Mouse (Mus musculus) neural tube, embryonic 13.5 days (tissue): ENCODE results near the gene Olfr414. TPM values are rescaled to one million over a fixed set of nuclear protein-coding genes. Genes with fewer than 3 reads are reported as not detected.
A peak's percentile ranks its signal among the peaks of the same experiment; 100 is the strongest.

Experiments used
- ATAC-seq: fragments of 200-750 bp; cut with Nextera tagmentation; 2 replicates; pipeline ENCODE4 v1.8.0; 2017; ENCODE audit warnings: low read depth, mild to moderate bottlenecking, moderate TSS enrichment, moderate library complexity
- H3K27ac ChIP-seq: fragments of 300-500 bp; sonication (generic); replicated peaks from 2 replicates; pipeline ENCODE4 v1.5.1; 2015; ENCODE audit warnings: moderate library complexity, mild to moderate bottlenecking, inconsistent platforms
- H3K27me3 ChIP-seq: fragments of 300-500 bp; sonication (generic); 2 replicates; pipeline ENCODE4 v1.6.1; 2015; ENCODE audit warnings: mild to moderate bottlenecking, inconsistent platforms
- H3K36me3 ChIP-seq: fragments of 300-500 bp; sonication (generic); 2 replicates; pipeline ENCODE4 v1.6.1; 2015; ENCODE audit warnings: mild to moderate bottlenecking, inconsistent platforms
- H3K4me1 ChIP-seq: fragments of 300-500 bp; sonication (generic); replicated peaks from 2 replicates; pipeline ENCODE4 v1.6.1; 2015; ENCODE audit warnings: inconsistent platforms
- H3K4me2 ChIP-seq: fragments of 300-500 bp; sonication (generic); 2 replicates; pipeline ENCODE4 v1.6.1; 2015; ENCODE audit warnings: inconsistent platforms, mild to moderate bottlenecking, moderate library complexity
- H3K4me3 ChIP-seq: fragments of 300-500 bp; sonication (generic); 2 replicates; pipeline ENCODE4 v1.5.1; 2015; ENCODE audit warnings: mild to moderate bottlenecking, inconsistent platforms
- H3K9ac ChIP-seq: fragments of 300-500 bp; sonication (generic); 2 replicates; pipeline ENCODE4 v1.6.1; 2015; ENCODE audit warnings: moderate library complexity, mild to moderate bottlenecking, inconsistent platforms
- H3K9me3 ChIP-seq: fragments of 300-500 bp; sonication (generic); 2 replicates; pipeline ENCODE4 v1.6.1; 2016; ENCODE audit warnings: inconsistent platforms
- WGBS: fragments of 180-500 bp; shearing (Covaris S2); methylation state at CpG from one replicate; pipeline ENCODE4 v1.1.7; 2015; 5-methylcytosine and 5-hydroxymethylcytosine counted together
- polyA plus RNA-seq: library from polyadenylated mRNA; unstranded; fragments of >200 nt; fragmentation: Nextera tagmentation; extraction: Ambion mirVana; gene quantifications from 2 replicates; pipeline ENCODE4 v1.2.1, GENCODE M21; 2015

Gene Olfr414
- not detected in 2 replicates for polyA plus RNA-seq

DNA sequence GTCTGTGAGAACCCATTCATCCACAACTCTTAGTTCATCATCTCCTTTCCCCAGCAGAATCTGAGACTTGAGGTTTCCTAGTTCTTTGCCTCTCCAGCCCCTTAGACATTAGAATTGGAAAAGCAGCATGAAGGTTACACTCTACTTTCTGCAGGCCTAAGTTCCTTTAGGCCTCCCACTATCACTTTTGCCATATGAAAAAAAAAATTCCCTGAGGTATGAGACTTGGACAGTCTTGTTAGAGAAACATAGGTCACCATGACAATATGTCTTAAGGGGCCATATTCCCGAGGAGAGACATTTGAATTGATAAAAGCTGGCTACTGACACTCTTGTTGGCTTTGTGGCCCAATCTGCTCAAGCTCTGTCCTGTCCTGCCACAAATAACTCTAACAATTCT lies at the start of gene Olfr414:
TSS of gene Olfr414 (plus strand) at position 301 of the 400 bp plus-strand sequence.
- Histone ChIP-seq H3K4me3 (no peak within 1 kb of the TSS), H3K9ac (no peak within 1 kb of the TSS), H3K27me3 (no peaks in the 10 kb centered on the region), H3K27ac (no peak within 1 kb of the TSS), H3K9me3 (no peaks in the 10 kb centered on the region), H3K36me3 (no peaks in the 10 kb centered on the region), H3K4me2 (no peak within 1 kb of the TSS), H3K4me1 (no peaks in the 10 kb centered on the region)
- ATAC-seq: no peak
- WGBS: 64% methylated on average over 1 of the region's 1 CpGs

DNA sequence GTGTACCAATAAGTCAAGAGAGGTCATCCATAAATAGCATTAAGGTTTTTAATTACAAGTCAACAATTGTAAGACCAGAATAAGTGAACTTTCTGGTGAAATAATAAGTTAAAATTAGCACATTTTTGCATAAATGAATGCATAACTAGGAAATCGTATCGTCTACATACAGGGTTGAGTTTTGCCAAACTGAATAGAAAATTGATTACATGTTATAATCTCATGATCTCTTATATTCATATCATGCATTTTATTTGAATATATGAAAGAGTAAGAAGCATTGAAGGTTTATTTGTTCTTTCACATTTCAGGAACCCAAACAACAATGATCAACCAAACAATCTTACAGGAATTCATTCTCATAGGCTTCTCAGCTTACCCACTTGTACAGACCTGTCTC lies 33.1 kb upstream of the Olfr414 start, which contains the start of gene Olfr248:
TSS of gene Olfr248 (plus strand) at position 301 of the 400 bp plus-strand sequence.
- no peak for ATAC-seq
- Histone ChIP-seq H3K9me3 (no peaks in the 10 kb centered on the region), H3K27ac (no peak within 1 kb of the TSS), H3K36me3 (no peaks in the 10 kb centered on the region), H3K27me3 (no peaks in the 10 kb centered on the region), H3K4me3 (no peak within 1 kb of the TSS), H3K4me1 (no peaks in the 10 kb centered on the region), H3K4me2 (no peak within 1 kb of the TSS), H3K9ac (no peak within 1 kb of the TSS)
- WGBS: 96% methylated on average over 2 of the region's 2 CpGs

DNA sequence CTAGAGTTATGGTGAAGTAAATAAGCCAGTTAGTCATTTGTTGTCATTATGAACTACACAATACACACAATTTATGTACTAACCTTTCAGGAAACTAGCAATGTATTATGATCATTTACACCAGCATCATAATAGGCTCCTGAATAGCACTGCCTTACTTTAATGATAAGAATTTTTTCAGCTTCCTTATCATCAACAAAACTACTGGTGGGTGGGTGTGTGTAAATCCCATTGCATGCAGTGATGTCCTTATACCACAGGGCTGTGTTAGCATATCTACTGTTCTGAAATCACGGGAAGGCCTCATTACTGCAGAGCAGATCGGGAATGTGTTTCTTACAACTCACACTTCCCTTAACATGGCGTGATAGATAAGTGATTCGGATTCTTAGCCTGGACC lies 905 bp upstream of the Olfr414 start:
- 95% methylated on average over 4 of the region's 4 CpGs for whole genome bisulfite sequencing
- Histone ChIP-seq H3K27me3 (no peaks in the 10 kb centered on the region), H3K9ac (no peak overlapping the region), H3K27ac (no peak overlapping the region), H3K4me3 (no peak overlapping the region), H3K9me3 (no peaks in the 10 kb centered on the region), H3K4me2 (no peak overlapping the region), H3K36me3 (no peaks in the 10 kb centered on the region), H3K4me1 (no peaks in the 10 kb centered on the region)
- no peak for ATAC-seq

DNA sequence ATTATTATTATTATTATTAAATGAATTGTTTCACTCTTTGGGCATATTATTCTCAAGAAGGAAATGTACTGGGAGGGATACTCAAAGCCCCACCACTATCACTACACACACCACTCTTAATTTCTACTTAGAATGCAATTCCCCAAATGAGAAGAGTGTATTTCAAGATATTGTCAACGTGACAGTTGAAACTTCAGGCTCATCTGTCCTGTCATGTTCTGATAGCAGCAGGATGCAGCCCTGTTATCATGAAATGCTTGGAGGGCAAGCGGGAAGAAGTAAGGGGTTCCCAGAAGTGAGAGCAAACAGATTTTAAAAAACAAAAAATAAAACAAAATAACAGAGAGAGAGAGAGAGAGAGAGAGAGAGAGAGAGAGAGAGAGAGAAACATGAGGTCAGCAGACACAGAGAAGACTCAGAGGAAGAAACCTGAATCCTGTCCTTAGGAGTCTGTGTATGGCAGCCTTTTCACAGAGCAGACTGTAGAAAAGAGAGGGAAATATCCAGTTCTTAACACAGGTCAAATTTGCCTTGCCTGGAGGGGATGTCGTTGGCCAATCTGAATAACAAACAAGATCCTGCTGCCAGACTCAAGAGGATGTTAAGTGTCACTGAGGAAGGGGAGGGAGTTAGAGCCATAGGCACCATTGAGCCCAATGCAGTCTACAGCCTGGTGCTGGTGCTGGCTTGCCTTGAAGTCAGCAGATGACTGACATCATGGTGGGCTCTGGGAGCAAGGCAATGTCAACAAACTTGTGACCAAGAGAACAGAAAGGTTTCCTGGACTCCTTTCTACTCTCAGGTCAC lies 2.5 kb downstream of the Olfr414 start:
- Histone ChIP-seq H3K4me3 (no peak overlapping the region), H3K4me1 (no peaks in the 10 kb centered on the region), H3K4me2 (no peak overlapping the region), H3K27me3 (no peaks in the 10 kb centered on the region), H3K36me3 (no peaks in the 10 kb centered on the region), H3K27ac (no peak overlapping the region), H3K9me3 (no peaks in the 10 kb centered on the region), H3K9ac (no peak overlapping the region)
- 58% methylated on average over 3 of the region's 3 CpGs for WGBS
- ATAC-seq: no peak

DNA sequence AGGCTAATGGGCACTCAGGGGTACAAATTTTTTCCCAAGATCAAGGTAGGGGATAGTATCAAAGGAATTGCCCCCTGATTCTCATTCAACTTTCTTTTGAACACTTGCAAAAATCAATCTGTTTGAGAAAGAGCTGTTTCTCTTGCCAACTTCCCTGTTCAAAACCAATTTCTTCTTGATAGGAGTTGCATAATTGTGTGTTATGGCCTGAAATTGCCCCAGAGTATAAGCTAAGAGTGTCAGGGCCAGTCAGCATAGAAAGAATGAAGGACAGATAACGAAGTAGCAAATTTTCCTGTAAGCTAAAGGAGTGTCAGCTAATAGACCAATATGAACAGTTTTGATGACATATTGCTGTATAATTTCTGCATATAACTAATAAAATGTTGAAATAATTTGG lies 3.5 kb downstream of the Olfr414 start:
- Histone ChIP-seq H3K27ac (no peak overlapping the region), H3K9ac (no peak overlapping the region), H3K4me2 (no peak overlapping the region), H3K27me3 (no peaks in the 10 kb centered on the region), H3K9me3 (no peaks in the 10 kb centered on the region), H3K4me1 (no peaks in the 10 kb centered on the region), H3K36me3 (no peaks in the 10 kb centered on the region), H3K4me3 (no peak overlapping the region)
- ATAC-seq: no peak
- WGBS: 87% methylated on average over 1 of the region's 1 CpGs

DNA sequence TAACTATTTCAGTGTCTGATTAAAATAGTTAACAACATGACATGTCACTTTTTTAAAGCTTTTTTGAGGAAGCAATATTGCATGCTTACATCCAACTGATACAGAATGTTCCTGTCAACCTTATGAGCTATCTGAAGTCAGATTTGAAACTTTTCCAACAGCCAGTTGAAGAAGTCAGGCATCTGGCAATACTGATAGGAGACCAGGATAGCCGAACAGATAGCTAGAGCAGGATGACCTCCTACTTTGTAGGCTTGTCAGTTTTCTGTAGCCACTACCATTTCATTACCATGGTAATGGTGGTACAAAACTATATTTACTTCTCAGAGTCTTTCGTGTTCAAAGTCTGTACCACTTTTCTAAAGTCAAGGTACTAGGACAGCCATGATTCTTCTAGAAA lies 4.5 kb downstream of the Olfr414 start:
- WGBS: 89% methylated on average over 2 of the region's 2 CpGs
- H3K4me3 ChIP-seq: no peak overlapping the region
- H3K4me1 ChIP-seq: no peaks in the 10 kb centered on the region
- H3K9me3 ChIP-seq: no peaks in the 10 kb centered on the region
- H3K4me2 ChIP-seq: no peak overlapping the region
- H3K27ac ChIP-seq: no peak overlapping the region
- no peaks in the 10 kb centered on the region for H3K27me3 ChIP-seq
- ATAC-seq: no peak
- no peak overlapping the region for H3K9ac ChIP-seq
- H3K36me3 ChIP-seq: no peaks in the 10 kb centered on the region

DNA sequence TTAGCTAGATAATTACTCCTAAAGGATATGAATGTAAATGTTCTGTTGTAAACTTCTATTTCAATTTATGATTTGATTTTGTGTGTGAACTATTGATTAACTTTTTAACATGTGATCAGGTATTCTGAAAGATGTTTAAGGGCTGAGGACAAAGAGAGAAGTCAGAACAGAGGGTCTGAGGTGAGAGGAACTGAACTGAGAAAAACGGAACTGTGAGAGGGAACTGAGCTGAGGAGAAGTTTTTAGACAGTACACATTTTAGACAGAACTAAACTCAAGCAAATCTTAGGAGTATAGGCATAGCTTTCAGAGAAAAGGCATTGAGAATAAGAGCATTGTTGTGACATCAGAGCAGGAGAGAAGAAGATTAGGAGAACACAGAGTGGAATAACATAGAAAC lies 10.3 kb downstream of the Olfr414 start:
- H3K4me2 ChIP-seq: no peak overlapping the region
- no peaks in the 10 kb centered on the region for H3K9me3 ChIP-seq
- no peak overlapping the region for H3K9ac ChIP-seq
- no peak overlapping the region for H3K27ac ChIP-seq
- WGBS: 24% methylated on average over 1 of the region's 1 CpGs
- H3K36me3 ChIP-seq: no peaks in the 10 kb centered on the region
- no peak overlapping the region for H3K4me3 ChIP-seq
- ATAC-seq: no peak
- H3K4me1 ChIP-seq: no peaks in the 10 kb centered on the region
- H3K27me3 ChIP-seq: no peaks in the 10 kb centered on the region

DNA sequence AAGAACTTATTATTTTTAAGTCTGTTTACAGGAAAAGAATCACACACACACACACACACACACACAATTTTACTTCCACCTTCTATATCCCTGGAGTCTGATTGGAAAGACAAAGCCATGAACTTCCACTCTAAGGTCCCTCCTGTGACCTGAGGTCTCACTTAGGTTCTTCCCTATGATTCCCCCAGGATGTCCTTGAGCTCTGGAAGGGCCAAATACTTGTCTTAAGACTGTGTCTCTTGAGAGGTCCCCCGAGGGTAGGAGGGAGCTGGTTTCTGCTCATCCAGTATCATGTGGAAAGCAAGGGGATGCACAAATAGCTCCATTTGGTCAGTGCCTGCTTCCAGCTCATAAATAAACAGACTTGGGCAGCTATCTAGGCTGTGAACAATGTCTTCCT lies 17.9 kb downstream of the Olfr414 start, which contains the start of gene Olfr220:
TSS of gene Olfr220 (plus strand) at position 301 of the 400 bp plus-strand sequence.
- WGBS: 70% methylated on average over 1 of the region's 1 CpGs

DNA sequence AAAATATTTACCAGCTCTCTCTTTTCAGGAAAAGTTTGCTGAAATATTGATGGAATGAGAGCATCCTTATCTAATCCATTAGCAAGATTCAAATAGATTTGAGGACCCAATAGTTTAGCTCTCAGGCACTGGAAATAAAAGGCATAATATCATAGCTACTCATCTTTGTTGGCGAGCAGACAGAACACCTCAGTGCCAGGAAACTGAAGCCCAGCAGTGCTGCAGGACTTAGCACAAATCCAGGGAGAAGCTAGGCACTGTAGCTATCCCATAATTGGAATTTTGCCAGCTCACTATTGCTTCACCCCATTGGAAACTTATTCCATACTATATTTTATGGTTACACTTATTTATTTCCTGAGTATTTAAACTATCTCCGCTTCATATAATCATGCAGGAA lies 31.2 kb downstream of the Olfr414 start:
- Histone ChIP-seq H3K4me2 (no peak overlapping the region), H3K4me1 (no peaks in the 10 kb centered on the region), H3K9me3 (no peaks in the 10 kb centered on the region), H3K27me3 (no peaks in the 10 kb centered on the region), H3K9ac (no peak overlapping the region), H3K36me3 (no peaks in the 10 kb centered on the region), H3K4me3 (no peak overlapping the region), H3K27ac (no peak overlapping the region)
- 96% methylated on average over 2 of the region's 2 CpGs for WGBS
- no peak for ATAC-seq

More for the DNA sequence above, 17.9 kb downstream of the Olfr414 start, which contains the start of gene Olfr220:
- Histone ChIP-seq H3K27me3 (no peaks in the 10 kb centered on the region), H3K4me3 (no peak within 1 kb of the TSS), H3K9me3 (no peaks in the 10 kb centered on the region), H3K27ac (no peak within 1 kb of the TSS), H3K9ac (no peak within 1 kb of the TSS), H3K36me3 (no peaks in the 10 kb centered on the region), H3K4me1 (no peaks in the 10 kb centered on the region), H3K4me2 (no peak within 1 kb of the TSS)
- ATAC-seq: no peak

DNA sequence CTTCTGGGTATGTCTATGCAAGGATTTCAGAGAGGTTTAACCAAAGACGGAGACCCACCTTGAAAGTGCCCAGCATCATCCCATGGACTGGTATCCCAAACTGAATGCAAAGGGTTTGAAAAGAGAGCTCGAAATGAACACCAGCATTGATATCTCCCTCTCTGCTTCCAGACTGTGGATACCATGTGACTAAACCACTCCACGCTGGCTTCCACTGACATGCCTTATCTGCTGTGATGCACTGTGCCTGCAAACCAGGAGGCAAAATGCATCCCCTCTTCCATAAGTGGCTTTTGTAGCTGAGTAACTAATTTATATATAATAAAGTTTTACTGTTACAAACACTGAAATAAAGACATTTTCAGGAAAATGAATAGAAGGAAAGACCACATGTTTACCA lies 41.5 kb downstream of the Olfr414 start:
- H3K27me3 ChIP-seq: no peaks in the 10 kb centered on the region
- no peak overlapping the region for H3K4me3 ChIP-seq
- no peaks in the 10 kb centered on the region for H3K36me3 ChIP-seq
- H3K9me3 ChIP-seq: no peaks in the 10 kb centered on the region
- H3K9ac ChIP-seq: no peak overlapping the region
- H3K4me2 ChIP-seq: no peak overlapping the region
- no peak overlapping the region for H3K27ac ChIP-seq
- H3K4me1 ChIP-seq: no peaks in the 10 kb centered on the region
- ATAC-seq: no peak
- WGBS: 89% methylated on average over 3 of the region's 3 CpGs

DNA sequence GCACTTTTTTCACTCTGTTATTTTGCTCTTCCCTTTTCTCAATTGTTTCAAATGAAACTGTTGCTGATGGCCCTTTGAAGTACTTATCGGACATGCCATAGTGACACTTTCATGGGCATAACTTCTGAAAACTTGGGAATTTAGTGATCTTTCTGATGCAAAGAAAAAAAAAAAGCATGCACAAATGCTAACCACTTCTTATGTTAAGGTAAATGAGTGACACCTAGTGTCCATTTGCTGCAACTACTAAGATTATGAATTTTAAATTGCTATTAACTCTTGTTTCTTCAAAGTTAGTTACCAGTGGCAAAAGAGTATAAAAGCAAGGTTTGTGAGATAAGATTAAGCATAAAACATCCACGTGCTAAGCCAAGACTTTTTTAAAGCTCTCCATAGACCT lies 42.4 kb downstream of the Olfr414 start:
- Histone ChIP-seq H3K4me3 (no peak overlapping the region), H3K4me1 (no peaks in the 10 kb centered on the region), H3K27me3 (no peaks in the 10 kb centered on the region), H3K36me3 (no peaks in the 10 kb centered on the region), H3K9me3 (no peaks in the 10 kb centered on the region), H3K4me2 (no peak overlapping the region), H3K9ac (no peak overlapping the region), H3K27ac (no peak overlapping the region)
- WGBS: 37% methylated on average over 2 of the region's 2 CpGs
- no peak for ATAC-seq

DNA sequence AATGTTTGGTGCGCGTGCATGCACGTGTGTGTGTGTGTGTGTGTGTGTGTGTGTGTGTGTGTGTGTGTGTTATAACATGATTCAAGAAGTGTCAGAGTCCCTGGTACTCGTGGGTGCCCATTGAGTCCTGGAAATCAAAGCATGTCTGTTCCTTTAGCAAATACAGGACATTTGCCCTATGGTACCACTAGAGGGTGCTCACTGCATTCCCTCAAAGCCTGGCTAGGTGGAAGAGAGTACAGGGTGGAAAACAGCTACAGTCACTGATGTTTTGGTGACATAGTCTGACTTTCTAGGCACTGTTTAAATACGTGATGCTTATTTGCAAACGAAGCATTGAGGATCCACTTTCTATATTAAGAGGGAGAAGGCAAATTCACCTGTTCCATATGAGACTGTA lies 45.9 kb downstream of the Olfr414 start:
- no peaks in the 10 kb centered on the region for H3K4me1 ChIP-seq
- H3K4me2 ChIP-seq: no peak overlapping the region
- peak; percentile 86 for ATAC-seq
- H3K27me3 ChIP-seq: no peaks in the 10 kb centered on the region
- no peaks in the 10 kb centered on the region for H3K9me3 ChIP-seq
- no peaks in the 10 kb centered on the region for H3K36me3 ChIP-seq
- no peak overlapping the region for H3K27ac ChIP-seq
- 3% methylated on average over 6 of the region's 6 CpGs for WGBS
- H3K4me3 ChIP-seq: no peak overlapping the region
- no peak overlapping the region for H3K9ac ChIP-seq

DNA sequence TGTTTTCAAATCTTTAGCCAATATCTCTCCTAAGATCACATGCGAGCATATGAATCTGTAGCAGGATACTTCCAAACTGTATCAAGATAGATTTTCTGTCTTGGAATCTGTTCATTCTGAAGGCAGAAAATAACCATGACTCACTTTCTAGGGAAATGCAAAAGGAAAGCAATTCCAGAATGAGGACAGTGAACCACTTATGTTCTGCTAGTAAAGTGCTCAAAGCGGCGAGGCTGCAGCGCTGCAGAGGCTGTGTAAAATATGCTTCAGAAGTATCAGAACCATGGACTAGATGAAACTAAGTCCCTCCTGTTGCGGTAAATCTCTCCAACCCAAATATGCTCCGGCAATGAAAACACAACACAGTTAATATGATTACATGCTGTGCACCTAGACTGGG lies 58.7 kb downstream of the Olfr414 start:
- Histone ChIP-seq H3K27ac (no peak overlapping the region), H3K4me3 (no peak overlapping the region), H3K9me3 (no peaks in the 10 kb centered on the region), H3K27me3 (no peaks in the 10 kb centered on the region), H3K4me1 (no peaks in the 10 kb centered on the region), H3K9ac (no peak overlapping the region), H3K4me2 (no peak overlapping the region), H3K36me3 (no peaks in the 10 kb centered on the region)
- WGBS: 88% methylated on average over 6 of the region's 6 CpGs
- ATAC-seq: no peak
